In genomic region chr6:134526821-134527595, GRCm38 (mm10) we compare ENCODE assay signal across 15 mouse cellular contexts. TPM values are rescaled to one million over a fixed set of nuclear protein-coding genes. Genes with fewer than 3 reads are reported as not detected.
A peak's percentile ranks its signal among the peaks of the same experiment; 100 is the strongest.
DNase-seq lines count a peak whose midpoint lies in the region; ATAC-seq and TF ChIP-seq lines count a peak whose summit lies in the region.
"Had no signal": no experiment of that assay in that cellular context is flagged by ENCODE, and none has a peak within 500 bp of the region (broad histone marks: within the 10 kb centered on the region; RNA-seq: fewer than 3 reads in every experiment).

No protein-coding gene starts in this region.

- H3K27me3 ChIP-seq in heart, embryonic 12.5 days (replicated peaks), result no peaks in the 10 kb centered on the region
- no peaks in the 10 kb centered on the region for H3K27me3 ChIP-seq in kidney, postnatal 0 days (ENCODE audit: insufficient read depth, low read length)
- no peaks in the 10 kb centered on the region for H3K27me3 ChIP-seq in embryonic facial prominence, embryonic 11.5 days (ENCODE audit: control insufficient read depth, insufficient read depth, low read length)
- H3K27me3 ChIP-seq in liver, embryonic 14.5 days (ENCODE audit: control insufficient read depth, insufficient read depth, low read length), result no peaks in the 10 kb centered on the region
- no peaks in the 10 kb centered on the region for H3K27me3 ChIP-seq in midbrain, embryonic 16.5 days (ENCODE audit: control insufficient read depth, insufficient read depth, low read depth, low read length)
- H3K27me3 ChIP-seq: intestine, embryonic 15.5 days; limb, embryonic 15.5 days; neural tube, embryonic 12.5 days had no signal

- no peak for TF ChIP-seq CTCF in kidney, postnatal 0 days (IDR thresholded peaks at IDR 0.05; ENCODE audit: low read depth)
- no peak for TF ChIP-seq CTCF in liver, embryonic 14.5 days (IDR thresholded peaks at IDR 0.05; ENCODE audit: low read depth)

- no peak overlapping the region for H3K4me3 ChIP-seq in heart, embryonic 12.5 days
- no peak overlapping the region for H3K4me3 ChIP-seq in kidney, postnatal 0 days (replicated peaks; ENCODE audit: low read depth, low read length)
- H3K4me3 ChIP-seq in embryonic facial prominence, embryonic 11.5 days (ENCODE audit: low read depth, low read length), result no peak overlapping the region
- H3K4me3 ChIP-seq in liver, embryonic 14.5 days (ENCODE audit: insufficient read depth in 1 of 2, low read depth in 2 of 2, low read length in 2 of 2), result no peak overlapping the region
- no peak overlapping the region for H3K4me3 ChIP-seq in midbrain, embryonic 16.5 days (ENCODE audit: low read depth, low read length)
- H3K4me3 ChIP-seq: intestine, embryonic 15.5 days; limb, embryonic 15.5 days; neural tube, embryonic 12.5 days had no signal

- H3K9me3 ChIP-seq in heart, embryonic 12.5 days (replicated peaks), result no peaks in the 10 kb centered on the region
- no peaks in the 10 kb centered on the region for H3K9me3 ChIP-seq in kidney, postnatal 0 days (replicated peaks; ENCODE audit: low read length)
- H3K9me3 ChIP-seq in embryonic facial prominence, embryonic 11.5 days (replicated peaks; ENCODE audit: control insufficient read depth, low read length), result no peaks in the 10 kb centered on the region
- no peaks in the 10 kb centered on the region for H3K9me3 ChIP-seq in liver, embryonic 14.5 days (ENCODE audit: control insufficient read depth, low read length)
- H3K9me3 ChIP-seq in midbrain, embryonic 16.5 days (replicated peaks; ENCODE audit: control insufficient read depth, low read length, poor library complexity, severe bottlenecking), result no peaks in the 10 kb centered on the region
- H3K9me3 ChIP-seq: intestine, embryonic 15.5 days; limb, embryonic 15.5 days; neural tube, embryonic 12.5 days had no signal

- H3K4me1 ChIP-seq in heart, embryonic 12.5 days (replicated peaks), result peaks cover 38% of the 10 kb centered on the region
- peaks cover 18% of the 10 kb centered on the region for H3K4me1 ChIP-seq in kidney, postnatal 0 days (replicated peaks; ENCODE audit: insufficient read depth, low read length)
- H3K4me1 ChIP-seq in embryonic facial prominence, embryonic 11.5 days (ENCODE audit: control insufficient read depth, insufficient read depth, low read length), result peaks cover 6% of the 10 kb centered on the region
- H3K4me1 ChIP-seq in liver, embryonic 14.5 days (replicated peaks; ENCODE audit: control insufficient read depth in 2 of 2, insufficient read depth in 2 of 2, low read length in 1 of 2), result peaks cover 46 to 59% of the 10 kb centered on the region in 2 experiments
- H3K4me1 ChIP-seq in midbrain, embryonic 16.5 days (ENCODE audit: control insufficient read depth, insufficient read depth, low read length), result peaks cover 19% of the 10 kb centered on the region

- peaks cover 11% of the 10 kb centered on the region for H3K36me3 ChIP-seq in heart, embryonic 12.5 days
- H3K36me3 ChIP-seq in kidney, postnatal 0 days (ENCODE audit: insufficient read depth, low read length), result no peaks in the 10 kb centered on the region
- H3K36me3 ChIP-seq in embryonic facial prominence, embryonic 11.5 days (replicated peaks; ENCODE audit: control insufficient read depth, insufficient read depth, low read depth, low read length), result no peaks in the 10 kb centered on the region; the same call in 1 of the 2 replicates
- no peaks in the 10 kb centered on the region; the same call in 1 of the 2 replicates for H3K36me3 ChIP-seq in liver, embryonic 14.5 days (replicated peaks; ENCODE audit: control insufficient read depth, insufficient read depth, low read depth)
- H3K36me3 ChIP-seq in midbrain, embryonic 16.5 days (ENCODE audit: control insufficient read depth, insufficient read depth, low read length), result no peaks in the 10 kb centered on the region
- H3K36me3 ChIP-seq: intestine, embryonic 15.5 days had no signal

- peak overlapping the region; percentile 5; the same call in 1 of the 2 replicates for H3K4me2 ChIP-seq in heart, embryonic 12.5 days
- peak overlapping the region; percentile 14; the same call in 1 of the 2 replicates for H3K4me2 ChIP-seq in kidney, postnatal 0 days (ENCODE audit: low read length)
- H3K4me2 ChIP-seq in embryonic facial prominence, embryonic 11.5 days (ENCODE audit: low read depth, low read length), result no peak overlapping the region
- H3K4me2 ChIP-seq in liver, embryonic 14.5 days (ENCODE audit: low read depth), result peak overlapping the region; percentile 13
- H3K4me2 ChIP-seq in midbrain, embryonic 16.5 days (ENCODE audit: low read length), result no peak overlapping the region
- H3K4me2 ChIP-seq: intestine, embryonic 15.5 days; limb, embryonic 15.5 days; neural tube, embryonic 12.5 days had no signal

- peak overlapping the region; percentile 6; the same call in 1 of the 2 replicates for H3K27ac ChIP-seq in heart, embryonic 12.5 days (ENCODE audit: poor library complexity, severe bottlenecking)
- peak overlapping the region; percentile 42; the same call in 1 of the 2 replicates for H3K27ac ChIP-seq in kidney, postnatal 0 days
- H3K27ac ChIP-seq in embryonic facial prominence, embryonic 11.5 days (replicated peaks; ENCODE audit: low read depth, low read length), result no peak overlapping the region; the same call in 1 of the 2 replicates
- no peak overlapping the region for H3K27ac ChIP-seq in liver, embryonic 14.5 days
- H3K27ac ChIP-seq in midbrain, embryonic 16.5 days (ENCODE audit: low read length), result no peak overlapping the region
- H3K27ac ChIP-seq: intestine, embryonic 15.5 days; limb, embryonic 15.5 days; neural tube, embryonic 12.5 days had no signal

- TF ChIP-seq EP300 in liver, embryonic 14.5 days (IDR thresholded peaks at IDR 0.05; ENCODE audit: low read depth), result no peak

- no peak for DNase-seq in heart, adult 18-20 months
- peak; percentile 86 for DNase-seq in kidney, postnatal 0 days (ENCODE audit: low spot score)
- no peak for DNase-seq in kidney, adult 9 months
- peak; percentile 25 for DNase-seq in embryonic facial prominence, embryonic 11.5 days (ENCODE audit: low spot score)
- DNase-seq in liver, embryonic 14.5 days (ENCODE audit: low read depth in 3 of 3, low spot score in 3 of 3), result no peak
- no peak for DNase-seq in urinary bladder, postnatal 14 days (ENCODE audit: low spot score)
- DNase-seq: cerebellum, adult 11-12 months; forebrain, postnatal 0 days; heart, postnatal 14 days; lung, postnatal 4 days had no signal

- H3K9ac ChIP-seq in heart, embryonic 12.5 days, result no peak overlapping the region
- H3K9ac ChIP-seq in kidney, postnatal 0 days (ENCODE audit: low read depth, low read length), result no peak overlapping the region
- no peak overlapping the region for H3K9ac ChIP-seq in embryonic facial prominence, embryonic 11.5 days (replicated peaks; ENCODE audit: low read length)
- no peak overlapping the region for H3K9ac ChIP-seq in liver, embryonic 14.5 days (replicated peaks)
- H3K9ac ChIP-seq in midbrain, embryonic 16.5 days (ENCODE audit: low read depth, low read length), result no peak overlapping the region
- H3K9ac ChIP-seq: forebrain, postnatal 0 days; intestine, embryonic 15.5 days; limb, embryonic 15.5 days; neural tube, embryonic 12.5 days had no signal

- 40% methylated on average over 10 of the region's 10 CpGs for WGBS in heart, embryonic 12.5 days
- WGBS in kidney, postnatal 0 days, result 27% methylated on average over 10 of the region's 10 CpGs
- 52% methylated on average over 10 of the region's 10 CpGs for WGBS in embryonic facial prominence, embryonic 11.5 days
- 66% methylated on average over 10 of the region's 10 CpGs for WGBS in liver, embryonic 14.5 days (ENCODE audit: insufficient replicate concordance)
- 68% methylated on average over 10 of the region's 10 CpGs for WGBS in midbrain, embryonic 16.5 days

- ATAC-seq in heart, embryonic 12.5 days (ENCODE audit: insufficient number of reproducible peaks, low FRiP score), result no peak
- peak; percentile 78 for ATAC-seq in kidney, postnatal 0 days (replicated peaks; ENCODE audit: low FRiP score, low read depth)
- no peak; the same call in 1 of the 2 replicates for ATAC-seq in embryonic facial prominence, embryonic 11.5 days (replicated peaks; ENCODE audit: insufficient number of reproducible peaks, low FRiP score, low TSS enrichment, low read depth)
- no peak for ATAC-seq in liver, embryonic 14.5 days (ENCODE audit: insufficient read depth)
- no peak for ATAC-seq in midbrain, embryonic 16.5 days
- ATAC-seq: forebrain, postnatal 0 days had no signal

RNA-seq across cellular contexts. Expression of gene Lrp6, which starts 39.8 kb away (rescaled TPM):
- polyA plus RNA-seq in heart, embryonic 12.5 days (2016; fragmentation: Nextera tagmentation; extraction: Ambion mirVana), result 22.3 and 26.9 TPM in 2 replicates
- 10 to 100 TPM; 46.0 to 47.9 TPM for total RNA-seq in heart, adult 18-20 months (2021)
- polyA plus RNA-seq in kidney, postnatal 0 days (2015; fragmentation: Nextera tagmentation; extraction: Ambion mirVana), result 32.4 and 35.3 TPM in 2 replicates
- 32.9 and 33.6 TPM in 2 replicates for polyA plus RNA-seq in embryonic facial prominence, embryonic 11.5 days (2014; fragmentation: Nextera tagmentation; extraction: Ambion mirVana)
- 3.9 and 6.2 TPM in 2 replicates for polyA plus RNA-seq in liver, embryonic 14.5 days (2012; rRNA removed)
- 6.9 and 8.5 TPM in 2 replicates for polyA plus RNA-seq in liver, embryonic 14.5 days (2014; fragmentation: Nextera tagmentation; extraction: Ambion mirVana)
- 14.4 and 16.7 TPM in 2 replicates for polyA plus RNA-seq in midbrain, embryonic 16.5 days (2015; fragmentation: Nextera tagmentation; extraction: Ambion mirVana)

Comparison
In these comparisons a context has a peak if more than half of its experiments do, and no peak if none do; other contexts are left out.
1. DNase-seq: peak in kidney, postnatal 0 days (single experiment) and embryonic facial prominence, embryonic 11.5 days (single experiment); none in heart, adult 18-20 months (0 of 2), kidney, adult 9 months (single experiment), liver, embryonic 14.5 days (0 of 3) and urinary bladder, postnatal 14 days (single experiment).
2. H3K27ac ChIP-seq: peak in heart, embryonic 12.5 days (single experiment) and kidney, postnatal 0 days (single experiment); none in embryonic facial prominence, embryonic 11.5 days (single experiment), liver, embryonic 14.5 days (single experiment) and midbrain, embryonic 16.5 days (single experiment).
3. H3K4me2 ChIP-seq: peak in heart, embryonic 12.5 days (single experiment), kidney, postnatal 0 days (single experiment) and liver, embryonic 14.5 days (single experiment); none in embryonic facial prominence, embryonic 11.5 days (single experiment) and midbrain, embryonic 16.5 days (single experiment).